Mouse (Mus musculus): ENCODE results near the gene 1700123K08Rik.
"Not testable (repeated sequence)": the region's sequence is repeated elsewhere in the genome, so short reads cannot be mapped to it uniquely, and the experiment has no call there.

1700123K08Rik gene

GRCm38 (mm10) chr5:138564612-138565011 lies at the start of gene 1700123K08Rik:
Gene 1700123K08Rik (minus strand): TSS chr5:138564712.
- not testable (repeated sequence) for DNase-seq

GRCm38 (mm10) chr5:138587396-138587795 lies 22.9 kb upstream of the 1700123K08Rik start:
- no peak for DNase-seq

GRCm38 (mm10) chr5:138571623-138572022 lies 7.1 kb upstream of the 1700123K08Rik start:
- DNase-seq: peak; percentile 45

GRCm38 (mm10) chr5:138552718-138553117 lies 11.8 kb downstream of the 1700123K08Rik start:
- peak; percentile 0 for DNase-seq

- no peak for DNase-seq
These were observed 32.0 kb downstream of the 1700123K08Rik start for GRCm38 (mm10) chr5:138532491-138532890.

Measured in lung, postnatal 36 days (tissue).